Mouse (Mus musculus): Measurements from ENCODE around the gene Xpr1. TPM values are rescaled to one million over a fixed set of nuclear protein-coding genes. Genes with fewer than 3 reads are reported as not detected.
A peak's percentile ranks its signal among the peaks of the same experiment; 100 is the strongest.
"Not testable (repeated sequence)": the region's sequence is repeated elsewhere in the genome, so short reads cannot be mapped to it uniquely, and the experiment has no call there.

The Xpr1 gene
- polyA plus RNA-seq, 1 experiment from 2014 or later = 71.2 TPM

DNA sequence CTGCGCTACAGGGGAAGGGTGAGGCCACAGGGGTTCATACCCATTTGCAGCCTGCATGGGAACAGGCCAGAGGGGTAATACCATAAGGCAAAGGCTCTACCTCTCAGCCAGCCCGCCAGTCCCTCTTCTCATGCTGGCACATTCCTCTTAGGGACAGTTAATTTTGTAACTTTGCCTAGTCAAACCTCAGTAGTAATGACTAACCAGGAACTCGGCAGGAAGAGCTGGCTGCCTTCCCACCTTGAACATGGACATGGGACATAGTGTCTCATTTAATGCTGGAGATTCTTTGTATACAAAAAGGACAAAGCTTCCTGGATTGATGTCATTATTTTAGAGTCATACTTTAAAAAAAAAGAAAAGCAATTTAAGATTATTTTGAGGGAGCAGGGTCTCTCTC lies 142.2 kb downstream of the Xpr1 start:
- no peaks in the 10 kb centered on the region for H3K27me3 ChIP-seq
- WGBS = 80% methylated on average over 3 of the region's 3 CpGs
- no peak overlapping the region for H3K9ac ChIP-seq (replicated peaks)
- H3K36me3 ChIP-seq = peaks cover 2% of the 10 kb centered on the region; the same call in 1 of the 2 replicates
- no peak overlapping the region for H3K27ac ChIP-seq (replicated peaks)
- no peak overlapping the region for H3K4me3 ChIP-seq
- ATAC-seq (replicated peaks) = no peak
- no peaks in the 10 kb centered on the region for H3K4me1 ChIP-seq
- H3K4me2 ChIP-seq (replicated peaks) = no peak overlapping the region
- no peaks in the 10 kb centered on the region for H3K9me3 ChIP-seq

DNA sequence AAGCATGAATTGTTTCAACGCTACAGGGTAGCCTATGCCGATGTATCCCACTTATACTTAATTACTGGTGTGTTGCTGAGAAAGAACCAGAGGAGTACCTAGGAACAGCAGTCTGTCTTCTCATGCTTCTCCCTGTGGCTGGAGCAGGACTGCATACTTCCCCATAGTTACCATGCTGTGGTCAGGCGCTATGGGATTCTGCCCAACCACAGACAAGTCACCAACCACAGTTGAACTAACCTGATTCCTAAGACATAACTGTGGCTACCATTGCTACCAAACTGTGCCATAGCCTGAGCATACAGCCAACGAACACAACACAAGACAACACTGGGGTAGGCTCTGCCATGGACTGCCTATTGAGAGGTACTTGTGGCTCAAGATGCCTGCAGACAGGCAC lies 144.3 kb downstream of the Xpr1 start:
- no peaks in the 10 kb centered on the region for H3K27me3 ChIP-seq
- no peak overlapping the region for H3K4me3 ChIP-seq
- H3K9me3 ChIP-seq = no peaks in the 10 kb centered on the region
- 96% methylated on average over 4 of the region's 4 CpGs for WGBS
- no peak for ATAC-seq (replicated peaks)
- H3K4me1 ChIP-seq = no peaks in the 10 kb centered on the region
- H3K4me2 ChIP-seq (replicated peaks) = no peak overlapping the region
- no peak overlapping the region for H3K27ac ChIP-seq (replicated peaks)
- H3K9ac ChIP-seq (replicated peaks) = no peak overlapping the region
- no peaks in the 10 kb centered on the region for H3K36me3 ChIP-seq

DNA sequence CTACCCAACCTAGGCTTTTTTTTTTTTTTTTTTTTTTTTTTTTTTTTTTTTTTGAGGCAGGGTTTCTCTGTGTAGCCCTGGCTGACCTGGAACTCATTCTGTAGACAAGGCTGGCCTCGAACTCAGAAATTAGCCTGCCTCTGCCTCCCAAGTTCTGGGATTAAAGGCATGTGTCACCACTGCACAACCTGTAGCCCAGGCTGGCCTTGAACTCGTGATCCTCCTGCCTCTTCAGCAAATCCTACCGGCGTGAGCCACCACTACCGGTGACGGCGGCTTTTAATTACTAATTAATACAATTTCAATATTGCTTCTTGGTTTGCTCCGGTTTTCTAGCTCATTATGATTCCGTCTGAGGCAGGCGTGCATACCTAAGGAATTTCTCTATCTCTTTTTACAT lies 154.7 kb downstream of the Xpr1 start:
- H3K4me1 ChIP-seq; H3K9me3 ChIP-seq; ATAC-seq (replicated peaks); H3K27me3 ChIP-seq; H3K27ac ChIP-seq (replicated peaks); H3K36me3 ChIP-seq; H3K9ac ChIP-seq (replicated peaks); H3K4me2 ChIP-seq (replicated peaks); H3K4me3 ChIP-seq: not testable (repeated sequence)
- 95% methylated on average over 10 of the region's 10 CpGs for WGBS

DNA sequence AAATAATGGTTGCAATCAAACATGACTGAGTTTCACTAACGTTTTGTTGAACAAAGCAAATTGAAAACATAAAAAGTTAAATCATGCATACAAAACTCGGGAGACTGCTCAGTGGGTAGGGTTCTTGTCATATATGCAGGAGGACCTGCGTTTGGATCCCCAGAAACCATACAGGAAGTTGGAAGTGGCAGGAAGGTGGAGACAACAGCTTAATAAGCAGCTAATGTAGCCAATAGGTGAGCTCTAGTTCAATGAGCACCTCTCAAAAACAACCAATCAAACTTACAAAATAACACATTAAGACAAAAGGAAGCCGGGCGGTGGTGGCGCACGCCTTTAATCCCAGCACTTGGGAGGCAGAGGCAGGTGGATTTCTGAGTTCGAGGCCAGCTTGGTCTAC lies 162.9 kb downstream of the Xpr1 start:
- Histone ChIP-seq H3K27me3 (no peaks in the 10 kb centered on the region), H3K4me3 (no peak overlapping the region), H3K9ac (replicated peaks) (no peak overlapping the region), H3K9me3 (no peaks in the 10 kb centered on the region), H3K4me1 (no peaks in the 10 kb centered on the region), H3K4me2 (replicated peaks) (no peak overlapping the region), H3K27ac (replicated peaks) (no peak overlapping the region), H3K36me3 (no peaks in the 10 kb centered on the region)
- 85% methylated on average over 8 of the region's 8 CpGs for WGBS
- no peak for ATAC-seq (replicated peaks)

DNA sequence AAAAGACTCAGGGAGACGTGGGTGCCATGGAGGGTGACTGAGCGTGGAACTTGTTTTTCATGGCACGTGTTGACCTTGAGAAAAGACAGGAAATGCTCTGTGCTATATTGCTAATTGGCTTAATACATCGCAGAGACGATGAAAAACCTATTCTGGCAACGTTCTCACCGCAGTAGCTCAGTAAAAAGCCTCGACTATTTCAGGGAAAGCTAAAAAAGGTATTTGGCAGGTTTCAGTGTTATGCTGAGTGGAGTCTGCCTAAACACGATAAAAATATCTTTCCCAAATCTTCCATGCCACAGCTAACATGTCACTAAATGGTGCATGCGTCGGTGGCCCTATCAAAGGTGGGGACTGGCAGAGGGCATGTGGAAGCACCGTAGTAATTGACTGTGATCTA lies 164.1 kb downstream of the Xpr1 start:
- H3K4me2 ChIP-seq (replicated peaks) = no peak overlapping the region
- no peak overlapping the region for H3K9ac ChIP-seq (replicated peaks)
- WGBS = 63% methylated on average over 12 of the region's 12 CpGs
- no peak for ATAC-seq (replicated peaks)
- no peak overlapping the region for H3K27ac ChIP-seq (replicated peaks)
- H3K9me3 ChIP-seq = no peaks in the 10 kb centered on the region
- no peaks in the 10 kb centered on the region for H3K4me1 ChIP-seq
- H3K27me3 ChIP-seq = no peaks in the 10 kb centered on the region
- no peaks in the 10 kb centered on the region for H3K36me3 ChIP-seq
- no peak overlapping the region for H3K4me3 ChIP-seq

DNA sequence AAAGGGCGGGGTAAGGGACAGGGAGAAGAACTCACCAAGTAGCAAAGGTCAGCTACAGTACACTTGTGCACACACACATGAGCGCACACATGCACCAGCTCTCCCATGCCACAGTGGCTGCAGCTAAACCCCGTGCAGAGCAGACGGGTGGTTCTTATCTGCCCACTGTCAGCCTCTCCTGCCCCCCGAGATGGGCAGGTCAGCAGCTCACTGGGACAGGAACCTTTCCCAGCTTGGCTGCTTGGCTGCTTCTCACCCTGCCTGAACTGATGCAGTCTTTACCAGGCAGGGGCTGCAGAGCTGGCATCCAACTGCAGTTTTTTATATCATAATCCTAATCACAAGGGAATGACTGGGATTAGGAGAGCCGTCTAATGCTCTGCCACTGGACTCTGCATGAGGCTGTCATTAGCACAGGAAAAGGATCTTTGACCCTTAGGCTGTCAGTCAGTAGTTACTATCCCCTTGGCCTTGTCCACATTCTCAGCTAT lies 164.5 kb downstream of the Xpr1 start:
- WGBS = 56% methylated on average over 6 of the region's 6 CpGs
- Histone ChIP-seq H3K4me1 (no peaks in the 10 kb centered on the region), H3K27ac (replicated peaks) (no peak overlapping the region), H3K36me3 (no peaks in the 10 kb centered on the region), H3K9ac (replicated peaks) (no peak overlapping the region), H3K4me3 (no peak overlapping the region), H3K4me2 (replicated peaks) (no peak overlapping the region), H3K27me3 (no peaks in the 10 kb centered on the region), H3K9me3 (no peaks in the 10 kb centered on the region)
- ATAC-seq (replicated peaks) = no peak

DNA sequence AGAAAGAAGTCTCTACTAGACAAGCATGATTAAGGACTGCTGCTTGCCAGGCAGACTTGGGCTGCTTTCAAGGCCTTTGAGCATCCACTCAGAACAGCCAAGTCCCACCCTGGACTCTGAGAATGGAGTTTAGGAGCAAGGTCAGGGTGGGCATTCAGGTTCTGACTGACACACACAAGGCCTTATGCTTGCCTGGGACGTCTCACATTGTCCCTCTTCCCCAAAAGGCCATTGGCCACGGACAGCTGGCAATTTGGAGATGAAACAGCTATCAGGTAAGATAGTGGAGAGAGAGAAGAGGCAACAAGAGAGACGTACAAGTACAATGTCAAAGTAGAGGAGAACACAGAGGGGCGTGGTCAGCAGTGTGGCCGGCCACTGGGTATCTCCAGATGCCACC lies 165.6 kb downstream of the Xpr1 start:
- 83% methylated on average over 5 of the region's 5 CpGs for WGBS
- no peak for ATAC-seq (replicated peaks)

DNA sequence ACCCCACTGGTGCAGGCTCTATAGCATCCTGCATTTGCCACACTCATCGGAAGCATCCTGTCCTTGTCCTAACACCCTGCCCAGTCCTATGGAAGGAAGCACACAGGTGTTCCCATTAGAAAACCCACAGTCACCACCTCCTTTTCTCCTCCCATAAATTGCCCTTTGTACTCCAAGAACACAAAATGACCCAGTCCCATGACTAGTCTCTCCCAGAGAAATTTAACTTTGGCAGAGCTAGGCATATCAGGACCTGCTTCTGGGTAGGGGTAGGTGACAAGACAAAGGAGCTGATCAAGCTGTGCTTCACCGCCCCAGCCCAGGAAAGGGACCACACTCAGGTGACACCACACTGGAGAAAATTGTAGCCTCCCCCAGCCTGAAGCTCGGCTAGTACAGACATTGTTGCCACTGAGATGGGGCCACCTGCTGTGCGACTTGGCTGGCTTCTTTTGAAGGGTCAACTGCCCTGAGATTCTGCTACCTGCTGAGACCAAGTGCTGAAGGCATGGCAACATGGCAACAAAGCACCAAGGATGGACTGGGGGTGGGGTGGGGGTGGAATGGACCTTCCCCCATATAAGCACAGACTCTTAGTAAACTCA lies 166.6 kb downstream of the Xpr1 start:
- H3K27me3 ChIP-seq = no peaks in the 10 kb centered on the region
- H3K36me3 ChIP-seq = no peaks in the 10 kb centered on the region
- H3K4me1 ChIP-seq = no peaks in the 10 kb centered on the region
- 30% methylated on average over 4 of the region's 4 CpGs for WGBS
- no peak for ATAC-seq (replicated peaks)
- no peak overlapping the region for H3K4me2 ChIP-seq (replicated peaks)
- H3K9ac ChIP-seq (replicated peaks) = no peak overlapping the region
- H3K9me3 ChIP-seq = no peaks in the 10 kb centered on the region
- H3K4me3 ChIP-seq = no peak overlapping the region
- H3K27ac ChIP-seq (replicated peaks) = no peak overlapping the region

More for the DNA sequence above, 165.6 kb downstream of the Xpr1 start:
- H3K36me3 ChIP-seq = no peaks in the 10 kb centered on the region
- H3K9me3 ChIP-seq = no peaks in the 10 kb centered on the region
- no peak overlapping the region for H3K9ac ChIP-seq (replicated peaks)
- H3K4me2 ChIP-seq (replicated peaks) = no peak overlapping the region
- H3K27me3 ChIP-seq = no peaks in the 10 kb centered on the region
- H3K4me3 ChIP-seq = no peak overlapping the region
- no peak overlapping the region for H3K27ac ChIP-seq (replicated peaks)
- no peaks in the 10 kb centered on the region for H3K4me1 ChIP-seq

DNA sequence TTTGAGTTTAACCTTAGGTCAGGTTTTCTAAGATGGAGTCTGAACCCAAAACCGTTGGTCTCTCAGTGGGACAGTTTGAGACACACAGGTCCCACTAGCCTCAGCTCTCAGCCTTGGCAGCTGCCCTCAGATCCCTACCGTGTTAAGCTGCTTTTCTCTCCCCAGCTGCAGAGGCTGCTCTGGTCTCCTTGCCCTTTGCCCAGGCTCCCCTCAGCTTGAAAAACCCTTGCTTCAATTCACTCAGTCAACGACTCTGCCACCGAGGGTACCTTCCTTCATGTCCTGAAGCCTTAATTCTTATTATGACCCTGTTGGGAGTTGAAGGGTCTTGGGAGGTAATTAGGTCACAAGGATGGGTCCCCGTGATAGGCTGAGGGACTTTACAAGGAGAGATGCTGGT lies 167.3 kb downstream of the Xpr1 start:
- 36% methylated on average over 5 of the region's 5 CpGs for WGBS
- H3K4me3 ChIP-seq = no peak overlapping the region
- H3K36me3 ChIP-seq = no peaks in the 10 kb centered on the region
- no peaks in the 10 kb centered on the region for H3K9me3 ChIP-seq
- no peaks in the 10 kb centered on the region for H3K4me1 ChIP-seq
- H3K27ac ChIP-seq (replicated peaks) = no peak overlapping the region
- no peaks in the 10 kb centered on the region for H3K27me3 ChIP-seq
- no peak for ATAC-seq (replicated peaks)
- H3K9ac ChIP-seq (replicated peaks) = no peak overlapping the region
- no peak overlapping the region for H3K4me2 ChIP-seq (replicated peaks)

DNA sequence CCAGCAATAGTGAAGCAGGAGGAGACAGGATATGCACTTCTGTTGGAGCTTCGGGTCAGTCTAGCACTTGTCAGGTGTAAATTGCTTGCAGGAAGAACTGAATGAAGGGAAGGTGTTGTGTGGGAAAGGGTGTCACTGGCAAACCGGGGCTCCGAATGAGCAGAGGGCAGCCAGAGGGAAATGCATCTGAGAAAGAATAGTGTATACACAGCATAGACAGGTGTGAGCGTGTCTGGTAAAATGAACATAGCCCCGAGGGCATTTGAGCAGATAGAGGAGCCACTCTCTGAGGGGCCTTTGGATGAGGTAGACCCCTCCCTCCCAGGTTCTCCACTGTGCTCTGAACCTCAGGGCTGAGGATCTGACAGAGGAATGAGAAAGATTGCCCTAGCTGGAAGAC lies 169.2 kb downstream of the Xpr1 start:
- Histone ChIP-seq H3K4me1 (peaks cover 10% of the 10 kb centered on the region), H3K4me3 (no peak overlapping the region), H3K27ac (replicated peaks) (no peak overlapping the region), H3K36me3 (no peaks in the 10 kb centered on the region), H3K9me3 (no peaks in the 10 kb centered on the region), H3K4me2 (replicated peaks) (no peak overlapping the region), H3K9ac (replicated peaks) (no peak overlapping the region), H3K27me3 (0 out of 2 replicates have a peak, but pooled peaks cover 1% of the 10 kb centered on the region)
- 72% methylated on average over 5 of the region's 5 CpGs for WGBS
- no peak for ATAC-seq (replicated peaks)

DNA sequence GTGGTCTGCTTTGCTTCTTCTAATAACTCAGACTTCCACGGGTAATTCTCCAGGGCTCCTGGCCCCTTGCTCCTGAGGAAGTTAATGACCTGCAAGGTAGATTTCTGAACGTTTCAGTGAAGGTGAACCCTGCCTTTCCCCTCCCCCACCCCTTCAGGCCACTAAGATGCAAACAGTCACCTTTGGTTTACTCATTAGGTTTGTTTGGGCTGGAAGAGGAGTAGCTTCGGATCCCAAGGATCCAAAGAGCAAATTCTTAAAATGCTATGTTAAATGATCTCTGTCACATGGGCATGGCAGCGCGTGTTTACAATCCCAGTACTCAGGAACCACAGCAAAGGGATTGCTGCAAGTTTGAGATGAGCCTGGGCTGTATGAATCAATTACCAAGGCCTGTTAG lies 169.8 kb downstream of the Xpr1 start:
- H3K27me3 ChIP-seq = 0 out of 2 replicates have a peak, but pooled peaks cover 2% of the 10 kb centered on the region
- 55% methylated on average over 5 of the region's 5 CpGs for WGBS
- no peak for ATAC-seq (replicated peaks)

DNA sequence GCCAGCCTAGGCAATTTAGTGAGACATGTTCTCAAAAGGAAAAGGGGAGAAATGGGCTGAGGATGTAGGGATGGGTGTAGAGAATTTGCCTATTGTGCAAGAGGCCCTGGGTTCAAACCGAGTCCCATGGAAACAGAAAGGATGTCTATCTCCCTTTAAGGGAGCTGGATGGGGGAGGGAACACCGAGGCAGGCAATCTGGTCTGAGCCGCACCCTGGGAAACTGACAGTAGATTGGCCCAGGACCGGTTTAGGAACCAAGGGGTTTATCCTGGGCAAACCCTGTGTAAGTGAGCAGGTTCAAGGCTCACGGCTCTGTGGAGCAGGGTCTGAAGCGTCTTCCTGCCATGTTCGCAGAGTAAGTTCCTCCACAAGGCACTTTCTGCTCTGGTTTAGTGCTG lies 171.7 kb downstream of the Xpr1 start:
- ATAC-seq (replicated peaks) = no peak
- H3K36me3 ChIP-seq = no peaks in the 10 kb centered on the region
- no peak overlapping the region for H3K4me2 ChIP-seq (replicated peaks)
- H3K27me3 ChIP-seq = 0 out of 2 replicates have a peak, but pooled peaks cover 2% of the 10 kb centered on the region
- no peak overlapping the region for H3K4me3 ChIP-seq
- no peak overlapping the region for H3K27ac ChIP-seq (replicated peaks)
- peaks cover 10% of the 10 kb centered on the region for H3K4me1 ChIP-seq
- H3K9ac ChIP-seq (replicated peaks) = no peak overlapping the region
- H3K9me3 ChIP-seq = no peaks in the 10 kb centered on the region
- 71% methylated on average over 7 of the region's 7 CpGs for WGBS

More for the DNA sequence above, 169.8 kb downstream of the Xpr1 start:
- H3K36me3 ChIP-seq = no peaks in the 10 kb centered on the region
- H3K9me3 ChIP-seq = no peaks in the 10 kb centered on the region
- peaks cover 10% of the 10 kb centered on the region for H3K4me1 ChIP-seq
- no peak overlapping the region for H3K4me3 ChIP-seq
- no peak overlapping the region for H3K4me2 ChIP-seq (replicated peaks)
- H3K27ac ChIP-seq (replicated peaks) = no peak overlapping the region
- no peak overlapping the region for H3K9ac ChIP-seq (replicated peaks)

DNA sequence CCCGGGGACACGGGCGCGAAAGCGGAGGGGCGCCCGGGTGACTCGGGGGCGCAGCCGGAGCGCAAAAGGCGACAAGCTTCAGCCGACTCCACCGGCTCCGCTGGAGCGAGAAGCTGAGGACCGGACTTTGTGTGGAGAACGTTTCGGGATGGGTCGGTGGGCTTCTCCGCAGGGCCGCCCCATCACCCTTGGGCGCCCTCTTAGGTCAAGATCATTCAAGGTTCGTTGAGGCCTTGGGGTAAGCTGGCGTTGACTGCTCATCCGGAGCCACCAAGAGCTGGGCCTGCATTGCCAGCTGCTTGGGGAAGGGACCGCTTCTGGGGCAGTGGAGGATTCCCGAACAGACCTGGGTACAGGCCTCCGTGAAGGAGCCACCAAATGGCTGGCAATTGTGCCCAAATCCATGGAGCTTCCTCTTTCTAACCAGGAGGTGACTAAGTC lies 172.4 kb downstream of the Xpr1 start:
- H3K4me1 ChIP-seq = peaks cover 16% of the 10 kb centered on the region
- no peaks in the 10 kb centered on the region for H3K9me3 ChIP-seq
- WGBS = 5% methylated on average over 29 of the region's 29 CpGs
- no peak for ATAC-seq (replicated peaks)
- peak overlapping the region; percentile 62 for H3K9ac ChIP-seq (replicated peaks)
- H3K27me3 ChIP-seq = 0 out of 2 replicates have a peak, but pooled peaks cover 2% of the 10 kb centered on the region
- peak overlapping the region; percentile 95 for H3K4me2 ChIP-seq (replicated peaks)
- H3K4me3 ChIP-seq = peak overlapping the region; percentile 52
- no peaks in the 10 kb centered on the region for H3K36me3 ChIP-seq
- peak overlapping the region; percentile 35 for H3K27ac ChIP-seq (replicated peaks)
